Mouse (Mus musculus) kidney, postnatal 25 days (tissue): ENCODE data around the gene 2010111I01Rik.
"Not testable (repeated sequence)": the region's sequence is repeated elsewhere in the genome, so short reads cannot be mapped to it uniquely, and the experiment has no call there.

Experiments
- DNase-seq, 2 experiments: peaks; one replicate each; pipeline ENCODE4 v3.0.0; 2021; ENCODE audit warnings: mixed read lengths in 2 of 2

The 2010111I01Rik gene

DNA sequence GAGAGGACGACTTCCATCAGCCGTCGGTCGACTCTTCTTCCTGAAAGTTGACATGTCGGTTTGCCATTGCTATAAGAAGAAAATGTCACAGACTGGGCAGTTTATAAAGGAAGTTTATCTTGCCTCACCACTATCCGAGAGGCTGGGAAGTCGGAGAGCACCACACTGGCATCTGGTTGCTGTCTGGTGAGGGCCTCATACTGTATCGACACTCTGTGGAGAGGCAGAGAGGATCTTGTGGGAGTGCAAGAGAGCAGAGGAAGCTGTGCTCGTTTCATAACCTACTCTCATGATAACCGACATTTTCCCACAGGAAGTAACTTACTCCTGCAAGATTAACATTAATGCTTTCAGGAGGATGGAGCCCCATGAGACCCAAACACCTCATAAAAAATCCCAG lies 7.9 kb upstream of the 2010111I01Rik start:
- no peak for DNase-seq

DNA sequence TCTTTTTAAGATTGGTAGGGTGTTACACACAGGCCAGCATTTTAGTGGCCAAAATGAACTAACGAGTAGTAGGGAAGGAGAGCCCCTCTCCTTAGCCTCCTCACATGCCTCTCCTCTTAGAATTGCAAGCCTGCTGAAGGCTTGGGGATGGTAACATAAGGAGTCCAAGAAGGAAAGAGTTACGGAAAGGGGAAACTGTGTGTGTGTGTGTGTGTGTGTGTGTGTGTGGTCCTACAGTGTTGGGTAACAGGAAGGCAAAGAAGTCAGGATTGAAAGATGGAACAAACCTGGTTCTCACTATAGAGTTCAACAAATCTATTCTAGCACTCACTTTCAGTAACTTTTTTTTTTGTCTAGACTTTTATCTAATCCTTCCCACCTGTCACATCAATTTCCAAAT lies 1.3 kb upstream of the 2010111I01Rik start:
- no peak for DNase-seq

DNA sequence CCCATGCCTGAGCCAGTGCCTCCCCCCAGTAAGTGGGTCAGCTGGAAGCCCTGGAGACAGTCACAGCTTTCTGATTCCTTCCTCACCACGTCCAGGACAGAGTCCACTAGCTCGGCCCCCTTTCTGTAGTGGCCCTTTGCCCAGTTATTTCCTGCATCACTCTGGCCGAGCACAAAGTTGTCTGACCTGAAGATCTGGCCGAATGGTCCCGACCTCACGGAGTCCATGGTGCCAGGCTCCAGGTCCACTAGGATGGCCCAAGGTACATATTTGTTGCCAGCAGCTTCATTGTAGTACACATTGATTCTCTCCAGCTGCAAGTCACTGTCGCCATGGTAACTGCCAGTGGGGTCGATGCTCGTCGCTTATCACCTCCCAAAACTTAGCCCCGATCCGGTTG lies 3.5 kb downstream of the 2010111I01Rik start:
- DNase-seq: peak; percentile 34 to 69

DNA sequence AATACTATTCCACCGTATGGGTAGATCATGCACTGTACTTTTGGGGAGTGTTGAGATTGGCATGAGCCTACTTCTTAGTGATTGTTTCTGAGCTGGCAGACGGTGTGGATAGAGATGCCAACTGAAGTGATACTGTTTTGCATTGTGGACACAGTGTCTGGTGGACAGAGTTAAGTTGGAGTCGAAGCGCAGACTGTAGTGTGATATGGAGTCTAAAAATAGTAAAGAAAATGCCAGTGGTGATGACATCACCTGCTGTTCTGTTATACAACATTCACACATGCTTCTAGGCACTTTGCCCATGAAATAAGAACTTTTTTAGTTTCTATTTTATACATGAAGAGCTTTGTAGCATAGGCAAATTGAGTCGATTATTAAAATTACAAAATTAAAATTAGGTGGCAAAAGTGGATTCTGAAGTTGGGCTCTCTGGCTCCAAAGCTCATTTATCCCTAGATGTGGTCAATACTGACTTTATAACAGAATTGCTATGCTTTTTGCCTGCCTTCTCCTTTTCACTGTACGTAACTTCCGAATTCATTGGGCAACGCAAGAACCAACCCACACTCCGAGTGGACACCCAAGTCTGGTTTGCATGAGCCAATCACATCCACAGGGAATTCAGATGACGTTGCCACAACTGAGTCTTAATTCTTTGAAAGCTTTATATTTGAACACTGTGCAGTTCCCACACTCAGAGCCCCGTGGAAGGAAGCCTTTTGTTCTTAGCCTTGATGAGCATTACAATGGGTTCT lies 6.0 kb downstream of the 2010111I01Rik start:
- no peak for DNase-seq

DNA sequence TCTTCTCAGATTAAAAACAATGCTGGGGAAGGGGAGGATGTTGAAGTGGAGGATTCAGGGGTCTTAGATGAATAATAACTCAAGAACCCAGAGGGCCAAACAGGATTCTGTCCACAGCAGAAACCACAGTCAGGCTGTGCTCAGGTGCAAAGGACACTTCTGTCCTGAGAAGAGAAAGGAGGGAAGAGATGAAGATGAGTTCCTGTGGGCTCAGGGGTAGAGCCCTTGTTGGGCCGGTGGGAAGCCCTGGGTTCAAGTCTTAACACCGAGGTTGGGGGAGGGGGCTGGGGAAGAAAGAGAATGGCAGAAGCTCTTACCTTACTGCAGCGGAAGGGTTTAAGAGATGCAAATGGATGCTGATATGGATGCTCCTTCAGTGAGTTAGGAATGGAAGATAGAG lies 7.7 kb downstream of the 2010111I01Rik start:
- no peak for DNase-seq

DNA sequence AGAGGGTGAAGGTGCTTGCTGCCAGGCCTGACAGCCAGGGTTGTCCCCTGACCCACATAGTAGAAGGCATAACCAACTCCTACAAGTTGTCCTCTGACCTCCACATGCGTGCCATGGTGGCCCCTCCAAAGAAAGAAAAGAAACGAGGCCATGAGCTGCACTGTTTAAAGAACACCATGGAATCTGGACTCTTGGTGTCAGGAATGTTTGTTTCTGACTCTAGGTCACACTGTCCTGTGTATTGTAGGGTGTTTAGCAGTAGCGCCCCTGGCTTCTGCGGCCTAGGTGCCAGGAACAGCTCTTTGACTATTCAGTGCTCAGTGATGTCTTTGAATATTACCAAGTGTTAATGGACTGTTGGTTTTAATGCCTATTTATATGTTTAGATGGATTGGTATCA lies 8.4 kb downstream of the 2010111I01Rik start:
- DNase-seq: no peak

DNA sequence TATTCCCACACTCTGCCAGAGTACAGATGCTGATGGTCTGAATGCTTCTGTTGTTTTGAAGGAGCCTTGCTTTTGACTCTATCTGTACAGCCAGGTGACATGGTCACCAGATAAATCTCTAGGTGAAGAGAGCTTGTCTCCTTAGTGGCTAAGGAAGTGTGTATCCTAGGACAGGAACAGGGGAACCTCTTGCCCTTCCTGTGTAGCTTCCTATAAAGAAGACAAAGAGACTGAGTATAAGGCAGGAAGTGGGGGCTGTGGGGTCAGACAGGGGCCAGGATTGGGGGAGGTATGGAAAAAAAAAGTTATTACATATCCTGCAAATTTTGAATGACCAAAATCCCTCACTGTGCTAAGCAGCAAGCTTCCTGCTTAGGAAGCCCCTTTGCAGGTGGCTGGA lies 13.4 kb downstream of the 2010111I01Rik start:
- peak; percentile 52 to 71 for DNase-seq

DNA sequence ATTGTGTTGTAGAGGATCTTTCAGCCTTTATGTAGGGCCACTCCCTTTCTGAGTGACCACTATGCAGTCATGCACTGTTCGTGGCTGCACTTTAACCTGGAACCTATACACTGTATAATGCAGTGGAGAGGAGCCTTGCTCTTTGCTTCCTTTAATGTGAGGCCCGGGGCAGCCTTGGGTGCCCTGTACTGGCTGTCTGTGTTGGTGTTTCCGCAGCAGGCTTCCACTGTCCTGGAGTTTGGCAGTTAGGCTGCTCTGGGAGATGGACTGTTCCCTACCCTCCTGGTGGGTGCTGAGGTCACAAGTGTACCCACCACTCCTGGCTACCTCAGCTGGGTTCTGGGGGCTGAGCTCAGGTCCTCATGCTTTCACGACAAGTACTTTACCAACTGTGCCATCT lies 14.1 kb downstream of the 2010111I01Rik start:
- DNase-seq: peak in 1 of 2 experiments; percentile 33

DNA sequence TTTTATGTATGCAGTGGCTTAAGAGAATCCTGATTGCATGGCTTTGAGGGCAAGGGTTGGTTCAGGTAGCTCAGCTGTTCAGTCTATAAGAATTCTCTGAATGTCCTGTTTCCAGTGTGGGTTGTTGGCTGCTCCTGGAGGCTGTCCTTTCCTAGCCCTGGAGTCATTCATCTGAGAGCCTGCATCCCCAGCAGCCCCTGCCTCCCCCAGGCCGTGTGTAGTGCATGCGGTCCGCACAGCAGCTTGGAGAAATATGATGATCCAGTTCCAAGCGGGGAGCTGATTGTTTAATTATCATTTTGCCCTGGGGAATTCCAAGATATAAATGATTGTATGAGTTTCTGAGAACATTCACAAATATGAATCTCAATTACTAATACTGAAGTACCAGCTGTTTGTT lies 14.5 kb downstream of the 2010111I01Rik start:
- no peak for DNase-seq

DNA sequence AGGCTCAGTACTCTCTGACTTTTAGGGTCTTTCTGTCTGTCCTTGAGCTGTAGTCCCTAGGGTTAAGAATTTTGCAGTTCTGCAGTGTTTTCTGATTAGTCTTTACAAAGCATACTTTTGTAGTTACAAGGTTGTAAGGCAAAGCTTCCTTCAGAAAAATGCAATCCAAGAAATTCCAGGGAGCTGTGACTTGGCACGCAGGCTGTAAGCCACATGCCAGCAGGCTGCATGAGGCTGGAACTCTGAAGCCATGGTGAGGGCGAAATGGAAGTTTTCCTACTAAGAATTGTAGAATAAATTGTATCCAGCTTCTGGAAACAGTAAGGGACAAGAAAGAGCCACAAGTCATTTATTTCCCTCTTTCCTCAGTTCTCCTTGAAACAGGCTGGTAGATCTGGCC lies 15.4 kb downstream of the 2010111I01Rik start:
- peak; percentile 17 to 40 for DNase-seq

DNA sequence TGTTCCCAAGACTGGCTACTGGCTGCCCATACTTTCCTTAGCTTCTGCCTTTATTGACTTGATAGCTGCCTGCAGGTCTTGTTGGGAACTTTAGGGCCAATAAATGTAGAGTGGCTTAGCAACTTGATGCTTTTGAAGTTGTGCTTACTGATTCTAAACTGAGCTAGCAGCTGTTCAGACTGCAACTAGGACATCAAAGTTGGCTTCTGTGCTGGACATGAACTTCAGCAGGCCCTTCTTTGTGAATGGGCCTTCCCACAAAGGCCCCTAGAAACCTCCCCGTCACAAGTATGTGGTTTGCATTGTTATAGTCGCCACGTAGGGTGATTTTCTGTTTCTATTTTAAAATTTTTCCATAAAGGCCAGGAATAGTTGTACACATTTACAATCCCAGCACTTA lies 19.8 kb downstream of the 2010111I01Rik start:
- no peak for DNase-seq

DNA sequence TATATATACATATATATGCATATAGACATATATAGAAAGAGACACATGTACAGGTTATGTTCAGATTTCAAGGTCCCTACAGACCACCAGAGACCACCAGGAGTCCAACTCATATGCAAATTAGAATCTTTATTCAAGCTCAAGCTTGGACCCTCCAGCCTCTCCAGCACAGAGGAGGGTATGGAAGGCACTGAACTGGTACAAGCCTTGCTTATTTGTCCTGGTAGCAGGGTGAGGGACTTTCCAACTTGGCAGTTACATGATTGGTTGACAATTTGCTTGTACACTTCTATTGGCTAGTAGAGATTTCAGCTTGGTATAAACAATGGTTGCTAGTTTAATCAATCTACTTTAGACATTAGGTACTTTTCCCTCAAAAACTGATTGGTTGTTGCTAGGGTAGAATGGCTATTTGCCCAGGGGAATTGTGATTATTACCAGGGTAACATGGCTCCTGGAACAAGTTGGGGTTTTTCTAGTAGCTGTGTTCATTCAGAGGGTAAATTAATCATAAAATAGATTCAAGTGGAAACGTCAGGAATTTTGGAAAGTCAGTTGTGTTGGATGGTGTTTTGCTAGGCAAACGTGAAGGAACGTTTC lies 25.3 kb downstream of the 2010111I01Rik start:
- no peak for DNase-seq

DNA sequence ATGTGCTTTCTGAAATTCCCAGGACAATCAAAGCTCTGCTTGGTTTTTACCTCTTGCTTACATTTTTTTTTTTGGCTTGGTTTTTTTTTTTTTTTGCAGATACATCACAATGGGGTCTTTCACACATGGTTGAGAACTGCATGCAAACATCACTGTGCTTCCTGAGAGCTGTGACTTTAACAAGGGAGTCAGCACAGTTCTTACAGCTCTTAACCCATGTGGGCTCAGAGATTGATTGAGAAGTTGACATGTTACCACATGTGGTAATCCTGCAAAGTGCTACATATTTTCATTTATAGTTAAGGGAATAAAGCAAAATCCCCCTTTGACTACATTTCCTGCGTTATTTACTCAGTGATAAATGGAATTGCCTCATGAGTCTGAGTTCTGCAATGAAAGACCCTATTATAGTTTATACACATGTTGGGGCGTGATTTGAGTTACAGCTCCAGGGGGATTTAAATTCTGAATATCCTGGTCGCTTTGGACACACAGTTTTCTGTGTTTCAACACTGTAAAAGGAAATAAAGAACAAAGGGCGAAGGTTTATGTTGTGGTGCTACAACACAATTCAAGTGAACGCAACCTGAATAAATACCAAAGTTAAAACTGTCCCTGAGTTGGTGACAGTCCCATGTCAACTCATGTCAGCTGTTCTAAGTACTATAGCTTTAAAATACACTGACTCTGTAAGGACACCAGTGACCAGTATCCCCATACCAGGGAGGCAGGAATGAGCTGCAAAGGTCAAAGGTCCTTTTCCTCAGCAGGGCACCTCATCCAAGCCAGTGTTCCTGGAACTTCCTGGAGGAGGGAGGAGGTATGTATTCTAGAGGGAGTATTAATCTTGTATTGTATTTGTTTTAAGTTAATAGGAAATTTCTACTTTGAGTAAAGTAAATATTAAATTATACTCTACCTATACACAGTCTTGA lies 29.1 kb downstream of the 2010111I01Rik start:
- no peak for DNase-seq

DNA sequence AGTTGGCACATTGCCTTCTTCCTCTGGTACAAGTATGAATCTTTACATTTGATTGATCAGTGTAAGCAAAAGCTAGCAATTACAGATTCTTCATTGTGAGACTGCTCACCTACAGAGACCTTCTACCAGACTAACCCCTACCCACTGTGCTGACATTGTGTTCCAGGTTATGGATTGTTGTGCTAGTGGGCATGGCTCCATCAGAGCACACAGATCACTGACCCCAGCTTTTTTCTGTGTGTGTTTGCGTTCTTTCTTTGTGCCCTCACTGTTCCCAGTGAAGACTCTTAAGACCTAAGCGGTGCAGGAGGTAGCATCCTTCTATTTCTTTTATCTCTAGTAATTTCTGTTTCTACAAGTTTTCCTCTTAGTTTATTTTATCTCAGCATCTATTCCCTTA lies 32.1 kb downstream of the 2010111I01Rik start:
- no peak for DNase-seq

DNA sequence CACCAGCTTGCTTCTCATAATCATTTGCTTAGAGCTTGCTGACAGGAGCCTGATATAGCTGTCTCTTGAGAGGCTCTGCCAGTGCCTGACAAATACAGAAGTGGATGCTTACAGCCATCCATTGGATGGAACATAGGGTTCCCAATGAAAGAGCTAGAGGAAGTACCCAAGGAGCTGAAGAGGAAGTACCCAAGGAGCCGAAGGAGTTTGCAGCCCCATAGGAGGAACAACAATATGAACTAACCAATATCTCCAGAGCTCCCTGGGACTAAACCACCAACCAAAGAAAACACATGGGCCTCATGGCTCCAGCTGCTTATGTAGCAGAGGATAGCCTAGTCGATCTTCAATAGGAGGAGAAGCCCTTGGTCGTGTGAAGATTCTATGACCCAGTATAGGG lies 42.8 kb downstream of the 2010111I01Rik start:
- not testable (repeated sequence) for DNase-seq

DNA sequence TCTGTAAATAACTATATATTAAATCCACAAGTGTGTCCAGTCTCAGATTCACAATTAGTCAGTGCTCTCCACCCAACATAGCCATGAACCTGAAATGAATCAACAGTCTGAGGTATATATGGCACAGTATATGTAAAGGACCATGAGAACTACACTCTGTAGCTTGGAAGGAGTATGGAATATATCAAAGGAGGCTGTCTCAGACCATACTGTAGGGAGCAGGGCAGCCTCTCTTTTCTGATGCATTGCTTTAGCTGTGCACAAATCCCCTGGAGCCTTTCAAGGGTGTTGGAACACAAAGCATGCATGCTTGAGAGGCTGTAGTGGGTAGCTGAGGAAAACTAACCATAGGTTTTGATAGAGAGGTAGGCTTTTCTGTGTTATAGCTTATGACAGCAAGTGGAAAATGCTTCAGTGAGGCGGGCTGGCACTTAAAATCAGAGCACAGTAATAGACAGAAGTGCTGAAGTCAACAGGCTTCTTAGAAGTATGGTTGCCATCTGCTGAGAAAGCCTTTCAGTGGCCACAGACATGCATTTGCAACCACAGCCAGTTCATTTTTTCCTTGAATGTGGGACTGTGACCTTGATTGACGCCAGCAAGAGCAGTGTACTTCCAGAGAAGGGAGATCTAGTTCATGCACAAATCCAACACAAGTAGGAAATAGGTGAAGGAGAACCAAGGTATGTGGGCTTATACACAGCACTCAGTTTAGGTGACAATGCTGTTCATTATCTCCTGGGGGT lies 45.8 kb downstream of the 2010111I01Rik start:
- no peak for DNase-seq

DNA sequence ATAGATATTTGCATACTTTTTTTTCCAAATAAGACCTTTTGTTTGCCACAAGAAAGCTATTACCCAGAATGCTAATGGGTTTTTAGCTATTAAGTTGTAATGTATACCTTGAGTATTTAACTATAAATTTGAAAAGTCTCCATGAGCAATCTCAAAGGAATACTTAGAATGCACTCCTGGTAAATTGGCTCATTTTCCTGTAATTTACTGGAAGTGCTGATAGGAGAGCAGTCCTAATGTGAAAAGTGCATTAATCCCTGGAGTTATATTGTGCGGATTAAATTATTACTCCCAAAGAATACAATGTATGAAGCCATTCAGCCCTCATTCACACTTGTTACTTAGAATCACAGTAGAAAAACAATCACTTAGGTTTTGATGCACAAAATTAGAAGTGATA lies 49.7 kb downstream of the 2010111I01Rik start:
- no peak for DNase-seq

DNA sequence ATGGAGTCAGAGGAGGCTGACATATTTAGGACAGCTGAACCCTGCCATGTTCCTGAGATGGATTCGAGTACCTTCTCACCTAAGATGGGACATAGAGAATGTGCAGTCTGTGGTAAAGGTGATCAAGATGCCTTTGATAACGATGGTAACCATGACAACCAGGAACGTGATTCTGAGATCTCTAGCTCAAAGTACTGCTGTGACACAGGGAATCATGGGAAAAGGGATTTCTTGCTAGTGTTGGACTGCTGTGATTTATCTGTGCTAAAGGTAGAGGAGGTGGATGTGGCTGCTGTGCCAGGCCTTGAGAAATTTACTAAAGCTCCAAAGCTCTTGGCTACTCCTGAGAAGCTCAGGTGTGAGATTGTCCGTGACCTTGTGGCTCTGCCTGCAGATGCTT lies 50.7 kb downstream of the 2010111I01Rik start:
- no peak for DNase-seq

DNA sequence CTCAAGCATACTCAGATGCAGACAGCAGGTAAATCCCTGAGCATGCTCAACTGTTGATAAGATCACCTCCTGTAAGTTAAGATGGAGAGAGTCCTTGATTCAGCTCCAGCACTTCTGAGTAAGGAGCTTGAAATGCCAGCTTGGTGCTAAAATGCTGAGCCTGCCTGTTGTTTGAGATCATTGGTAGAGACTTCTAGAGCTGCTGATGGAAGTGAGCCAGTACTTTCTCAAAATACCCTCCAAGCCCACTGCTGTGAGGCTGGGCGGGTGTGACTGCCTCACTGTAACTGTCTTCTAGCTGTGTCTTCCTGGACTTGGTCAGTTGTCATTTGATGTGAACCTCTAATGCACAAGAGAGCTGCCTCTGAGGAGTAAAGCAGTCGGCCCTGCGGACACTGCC lies 51.4 kb downstream of the 2010111I01Rik start:
- DNase-seq: no peak

DNA sequence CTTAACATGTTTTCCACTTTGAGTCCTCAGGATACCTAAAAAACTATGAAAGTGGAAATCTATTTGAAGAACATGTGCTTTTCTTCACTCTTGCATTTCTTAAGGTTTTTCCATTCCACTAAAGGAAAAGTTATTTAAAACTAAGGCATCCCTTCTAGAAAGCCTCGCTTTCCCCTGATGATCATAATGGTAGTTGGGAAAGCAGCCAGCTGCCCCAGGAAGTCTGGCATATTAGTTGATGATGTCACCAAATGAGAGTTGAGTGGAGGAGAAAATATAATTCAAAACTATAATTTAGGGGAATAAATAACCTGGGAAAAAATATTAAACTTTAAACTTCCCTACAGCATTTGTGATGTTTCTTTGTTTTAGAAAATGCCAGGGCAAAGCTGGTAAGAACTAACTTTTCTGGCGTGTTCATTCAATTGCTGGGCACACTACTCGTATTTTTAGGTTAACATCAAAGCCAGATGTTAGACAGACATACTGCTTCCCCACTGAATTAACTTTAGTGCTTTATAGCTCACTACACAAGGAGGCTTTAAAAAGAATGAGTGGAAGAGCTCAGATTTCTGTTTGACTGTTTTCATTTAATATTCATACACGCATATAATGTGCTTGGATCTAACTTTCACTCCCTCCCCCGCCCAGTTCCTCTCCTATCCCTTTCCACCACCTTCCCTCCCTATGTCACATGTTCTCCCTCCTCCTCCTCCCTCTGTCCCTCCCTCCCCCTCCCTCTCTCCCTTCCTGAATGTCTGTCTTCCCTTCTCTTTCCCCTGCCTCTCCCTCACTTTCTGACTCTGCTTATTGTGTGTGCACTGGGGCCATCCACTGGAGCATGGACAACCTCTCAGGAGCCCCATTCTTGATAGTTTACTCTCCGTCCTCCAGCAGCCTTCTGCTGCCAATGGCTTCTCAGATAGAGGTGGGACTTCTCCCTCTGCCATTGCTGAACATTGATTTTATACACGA lies 58.8 kb downstream of the 2010111I01Rik start:
- peak in 1 of 2 experiments; percentile 10 for DNase-seq

DNA sequence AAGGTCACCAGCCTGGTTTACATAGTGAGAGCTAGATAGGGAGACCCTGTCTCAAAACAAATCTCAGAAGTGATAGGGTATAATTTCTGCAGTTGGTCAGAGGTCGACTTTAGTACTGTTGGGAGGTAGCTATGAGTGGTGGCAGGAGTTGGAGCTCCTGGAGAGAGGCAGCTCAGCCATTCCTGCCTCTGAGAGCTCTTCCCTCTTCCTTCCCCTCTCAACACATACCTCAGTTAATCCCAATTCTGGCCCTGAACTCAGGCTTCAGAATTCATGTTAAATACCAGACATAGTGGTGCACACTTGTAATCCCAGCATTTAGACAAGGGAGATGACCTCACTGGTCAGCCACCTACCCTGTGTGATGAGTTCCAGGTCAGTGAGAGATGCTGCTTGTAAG lies 65.3 kb downstream of the 2010111I01Rik start:
- no peak for DNase-seq

DNA sequence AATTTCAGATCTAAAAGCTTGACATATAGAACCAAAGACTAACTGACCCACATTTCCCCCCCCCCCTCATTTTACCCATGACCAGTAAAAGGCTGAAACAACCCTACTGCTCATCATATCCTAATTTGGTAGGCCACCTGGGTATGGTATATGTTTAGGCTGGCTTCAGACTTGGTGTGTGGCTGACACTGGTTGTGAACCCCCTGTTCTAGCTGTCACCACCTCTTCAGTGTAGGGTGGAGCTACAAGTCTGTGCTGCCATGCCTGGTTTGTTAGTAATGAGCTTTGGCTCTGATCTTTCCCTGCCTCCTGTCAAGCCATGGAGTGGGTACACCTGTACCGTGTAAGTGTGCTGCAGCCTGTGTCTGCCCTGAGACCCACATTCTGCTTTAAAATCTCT lies 66.6 kb downstream of the 2010111I01Rik start:
- DNase-seq: no peak
